Mouse (Mus musculus) liver, adult 2 months (tissue): ENCODE results near the gene S100a5.

ENCODE experiments used
- CTCF ChIP-seq: fragments of 200-500 bp; IDR thresholded peaks from 2 replicates; pipeline ENCODE4 v1.5.1; 2011; ENCODE audit warnings: low read depth, low read length, control low read depth
- POLR2A ChIP-seq: fragments of 200-500 bp; IDR thresholded peaks from 2 replicates; pipeline ENCODE4 v1.6.1; 2011; ENCODE audit warnings: low read length, control low read depth; ENCODE audit not compliant: insufficient read depth; ENCODE audit errors: extremely low read depth

GRCm38 (mm10) chr3:90589390-90589789 is 18.9 kb upstream of the S100a5 start:
- TF ChIP-seq POLR2A = no peak
- no peak for TF ChIP-seq CTCF
